Mouse (Mus musculus) thymus, postnatal 0 days (tissue): Measurements from ENCODE around the gene Sdk2. TPM values are rescaled to one million over a fixed set of nuclear protein-coding genes. Genes with fewer than 3 reads are reported as not detected.
A peak's percentile ranks its signal among the peaks of the same experiment; 100 is the strongest.

ENCODE experiments used
- DNase-seq: peaks from one replicate; pipeline ENCODE4 v3.0.0-alpha.2; 2015; ENCODE audit warnings: low spot score
- polyA plus RNA-seq: library from polyadenylated mRNA; unstranded; fragments of >200 nt; fragmentation: Nextera tagmentation; extraction: Ambion mirVana; gene quantifications from 2 replicates; pipeline ENCODE4 v1.2.1, GENCODE M21; 2015

Sdk2 gene
- polyA plus RNA-seq, 1 experiment from 2014 or later, result 0.60 TPM

GRCm38 (mm10) chr11:113747056-113747455 lies 319.8 kb downstream of the Sdk2 start:
- DNase-seq, result peak; percentile 54

GRCm38 (mm10) chr11:113745961-113746360 lies 320.9 kb downstream of the Sdk2 start:
- no peak for DNase-seq

GRCm38 (mm10) chr11:113742998-113743397 lies 323.8 kb downstream of the Sdk2 start:
- no peak for DNase-seq

- no peak for DNase-seq
These were observed 326.7 kb downstream of the Sdk2 start for GRCm38 (mm10) chr11:113740100-113740499.

- DNase-seq, result no peak
These were observed 327.6 kb downstream of the Sdk2 start for GRCm38 (mm10) chr11:113739213-113739612.

GRCm38 (mm10) chr11:113737912-113738311 lies 328.9 kb downstream of the Sdk2 start:
- DNase-seq, result no peak

GRCm38 (mm10) chr11:113737553-113737854 lies 329.3 kb downstream of the Sdk2 start:
- no peak for DNase-seq

GRCm38 (mm10) chr11:113736848-113737552 lies 329.8 kb downstream of the Sdk2 start:
- no peak for DNase-seq

GRCm38 (mm10) chr11:113735151-113735550 lies 331.7 kb downstream of the Sdk2 start:
- no peak for DNase-seq

GRCm38 (mm10) chr11:113733631-113734364 lies 333.0 kb downstream of the Sdk2 start:
- DNase-seq, result no peak

GRCm38 (mm10) chr11:113731945-113732612 lies 334.8 kb downstream of the Sdk2 start:
- DNase-seq, result no peak

GRCm38 (mm10) chr11:113730879-113731278 lies 336.0 kb downstream of the Sdk2 start:
- no peak for DNase-seq

- no peak for DNase-seq
These were observed 336.9 kb downstream of the Sdk2 start for GRCm38 (mm10) chr11:113729917-113730316.

- DNase-seq, result no peak
These were observed 337.6 kb downstream of the Sdk2 start for GRCm38 (mm10) chr11:113729239-113729638.

- no peak for DNase-seq
These were observed 338.9 kb downstream of the Sdk2 start for GRCm38 (mm10) chr11:113727992-113728391.

- no peak for DNase-seq
These were observed 339.6 kb downstream of the Sdk2 start for GRCm38 (mm10) chr11:113726994-113727888.
